Mouse (Mus musculus) right cerebral cortex, postnatal 36 days (tissue): ENCODE data around the gene Pax2.

Source experiments
- DNase-seq, 2 experiments: peaks; one replicate each; pipeline ENCODE4 v3.0.0; 2022; ENCODE audit warnings: low spot score in 2 of 2, mixed read lengths in 1 of 2

Pax2 gene

DNA sequence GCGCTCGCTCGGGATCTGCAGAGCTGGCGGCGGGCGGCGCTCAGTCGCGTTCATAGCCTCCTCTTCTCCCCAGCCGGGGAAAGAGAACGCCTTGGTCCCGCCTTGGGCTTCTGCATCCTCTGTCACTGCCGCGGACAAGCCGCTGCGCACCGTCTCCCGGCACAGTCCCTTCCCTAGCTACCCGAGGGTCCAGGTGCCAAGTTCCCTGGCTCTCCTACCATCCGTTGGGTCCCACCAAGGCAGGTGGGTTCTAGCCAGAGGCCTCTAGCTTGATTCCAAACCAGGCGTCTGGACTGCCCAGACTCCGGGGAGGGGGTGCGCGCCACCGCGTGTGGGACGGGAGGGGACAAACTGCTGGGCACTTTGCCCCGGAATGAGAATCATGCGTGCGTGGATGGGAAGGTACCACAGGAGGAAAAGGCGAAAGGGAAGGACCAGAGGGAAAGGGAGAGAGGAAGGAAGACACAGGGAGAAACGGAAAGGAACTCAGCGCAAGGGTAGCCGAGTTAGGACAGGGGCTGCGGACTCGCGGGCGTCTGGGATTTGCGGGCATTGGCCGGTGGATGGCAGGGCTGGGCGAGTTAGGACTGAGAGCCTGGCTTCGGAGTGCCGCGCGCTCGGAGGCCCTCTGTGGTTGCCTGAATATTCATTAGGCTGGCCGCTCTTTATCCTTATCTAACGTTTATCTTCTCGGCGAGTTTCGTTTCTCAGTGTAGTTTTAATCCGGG lies at the start of gene Pax2:
Pax2 (plus strand) TSS at position 353 of the 728 bp plus-strand sequence.
- DNase-seq: no peak

- DNase-seq: no peak
Measured at GRCm38 (mm10) chr19:44708885-44709284, 47.0 kb upstream of the Pax2 start.

- no peak for DNase-seq
Measured at GRCm38 (mm10) chr19:44716731-44717600, 38.9 kb upstream of the Pax2 start.

- no peak for DNase-seq
Measured at GRCm38 (mm10) chr19:44719292-44720193, 36.3 kb upstream of the Pax2 start.

GRCm38 (mm10) chr19:44720194-44720521 lies 35.7 kb upstream of the Pax2 start:
- DNase-seq: no peak

DNA sequence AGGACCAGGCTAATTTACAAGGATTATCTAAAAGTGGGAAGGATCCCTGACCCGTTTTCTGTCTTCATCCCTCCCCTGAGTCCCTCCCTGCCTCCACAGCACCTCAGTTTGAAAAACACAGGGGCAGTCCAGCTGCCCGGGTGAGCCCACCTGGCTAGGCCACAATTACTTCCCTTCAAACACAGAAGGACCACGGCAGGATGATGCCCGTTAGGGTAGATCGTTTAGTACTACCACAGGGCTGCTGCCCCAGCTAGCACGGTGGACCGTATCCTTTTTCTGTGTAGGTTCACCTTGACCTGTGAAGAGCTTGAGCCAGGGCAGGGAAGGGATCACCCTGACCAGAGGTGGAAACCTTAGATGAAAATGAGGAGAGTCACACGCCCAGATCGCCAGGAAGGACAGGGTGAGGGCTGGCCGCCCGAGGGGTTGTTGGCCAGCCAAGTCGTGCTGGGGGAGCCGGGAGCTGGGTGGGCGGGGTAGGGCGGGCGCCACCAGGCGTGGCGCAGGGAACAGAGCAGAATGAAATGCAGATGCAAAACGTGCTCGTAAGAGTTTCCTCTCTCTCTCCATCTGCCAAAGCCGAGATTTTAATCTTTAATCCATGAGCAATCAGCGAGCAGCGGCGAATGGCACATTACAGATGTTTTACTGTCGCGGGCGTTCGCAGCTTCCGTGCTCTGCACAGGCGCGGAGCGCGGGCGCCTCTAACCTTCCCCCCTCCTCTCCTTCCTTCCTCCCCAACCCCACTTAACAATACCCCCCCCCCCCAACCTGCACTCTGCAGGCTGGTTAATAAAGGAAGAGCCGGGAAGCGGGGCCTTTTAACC lies 32.0 kb upstream of the Pax2 start:
- no peak for DNase-seq

- no peak for DNase-seq
Measured at GRCm38 (mm10) chr19:44725951-44726791, 29.7 kb upstream of the Pax2 start.

DNA sequence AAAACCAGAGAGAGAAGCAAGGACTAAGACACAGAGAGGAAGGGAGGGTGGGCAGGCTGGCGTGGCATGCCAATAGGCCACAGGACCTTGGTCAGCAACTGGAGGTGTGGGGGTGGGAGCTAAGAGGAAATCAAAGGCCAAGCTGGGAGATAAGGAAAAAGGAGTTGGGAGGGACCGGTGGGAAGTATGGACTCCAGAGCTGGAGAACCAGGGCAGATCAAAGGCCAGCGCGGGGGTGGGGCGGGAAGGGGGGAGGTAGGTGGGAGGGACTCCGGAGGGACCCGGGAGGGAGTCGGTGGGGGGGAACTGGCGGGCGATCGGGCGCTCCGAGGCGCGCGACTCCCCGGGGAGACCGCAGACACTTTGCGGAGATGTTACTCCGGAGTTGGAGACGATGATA lies 21.7 kb upstream of the Pax2 start:
- no peak for DNase-seq

GRCm38 (mm10) chr19:44734682-44735081 lies 21.2 kb upstream of the Pax2 start:
- no peak for DNase-seq

DNA sequence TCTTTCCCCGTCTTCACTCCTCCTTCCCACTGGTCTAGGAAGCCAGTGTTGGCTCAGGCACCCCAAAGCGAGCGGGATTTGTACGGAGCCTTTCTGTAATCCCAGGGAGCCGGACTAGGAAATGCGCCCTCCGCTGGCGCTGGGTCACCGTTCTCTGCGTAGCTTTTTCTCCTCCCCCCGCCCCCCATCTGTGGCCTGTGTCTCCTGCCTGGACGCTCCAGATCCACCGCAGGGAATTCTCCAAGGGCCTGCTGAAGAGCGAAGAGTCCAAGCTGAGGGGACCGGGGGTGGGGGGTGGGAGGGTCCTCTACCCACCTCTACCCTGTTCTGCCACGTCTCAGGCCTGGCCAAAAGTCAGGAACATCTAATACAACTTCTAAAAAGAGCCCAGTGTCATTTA lies 15.5 kb upstream of the Pax2 start:
- DNase-seq: no peak

DNA sequence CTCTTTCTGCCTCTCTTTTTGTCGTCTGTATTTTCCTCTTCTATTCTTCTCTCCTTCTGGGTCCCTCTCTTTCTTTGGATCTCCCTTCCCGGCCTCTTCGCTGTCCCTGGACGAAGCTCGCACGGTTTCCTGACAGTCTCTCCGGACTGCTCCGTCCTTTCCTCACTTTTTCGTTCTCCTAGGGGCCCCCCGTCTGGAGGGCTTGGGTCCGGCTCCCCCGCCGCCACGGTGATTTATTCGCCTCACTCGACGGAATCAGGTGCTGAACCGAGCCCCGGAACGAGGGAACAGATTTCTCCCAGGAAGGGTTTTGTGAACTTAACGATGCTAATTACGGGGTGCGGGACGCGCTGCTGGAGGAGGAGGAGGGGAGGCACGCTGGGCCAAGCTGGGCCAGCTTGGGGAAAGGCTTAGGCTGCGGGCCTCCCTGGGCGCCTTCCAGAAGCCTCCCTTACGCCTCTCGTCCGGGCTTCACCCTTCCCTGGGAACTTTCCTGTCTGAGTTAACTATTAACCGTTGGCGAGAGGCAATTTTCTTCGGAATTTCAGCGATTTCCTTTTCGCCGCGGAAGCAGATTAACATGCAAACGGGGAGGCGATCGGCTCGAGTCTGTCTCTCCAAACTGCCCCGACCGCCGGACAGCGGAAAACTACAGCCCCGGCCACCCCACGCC lies 14.6 kb upstream of the Pax2 start:
- no peak for DNase-seq

DNA sequence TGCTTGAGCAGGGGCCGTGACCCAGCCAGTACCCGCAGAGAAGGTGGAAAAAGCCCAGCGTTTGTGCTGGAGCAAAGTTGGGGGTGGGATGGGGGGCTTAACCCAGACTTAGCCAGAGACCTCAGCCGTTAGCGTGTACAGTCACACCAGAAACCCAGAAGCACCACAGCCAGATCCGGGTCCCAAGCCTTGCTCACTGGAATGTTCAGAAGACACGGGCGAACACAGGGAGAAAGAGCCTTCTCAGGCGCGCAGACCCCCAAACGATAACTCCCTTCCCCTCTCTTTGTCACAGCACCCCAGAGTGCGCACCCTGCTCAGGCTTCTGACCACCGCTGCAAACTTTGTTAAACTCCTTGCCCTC lies 14.1 kb upstream of the Pax2 start:
- DNase-seq: no peak

GRCm38 (mm10) chr19:44742131-44743020 lies 13.5 kb upstream of the Pax2 start:
- no peak for DNase-seq

DNA sequence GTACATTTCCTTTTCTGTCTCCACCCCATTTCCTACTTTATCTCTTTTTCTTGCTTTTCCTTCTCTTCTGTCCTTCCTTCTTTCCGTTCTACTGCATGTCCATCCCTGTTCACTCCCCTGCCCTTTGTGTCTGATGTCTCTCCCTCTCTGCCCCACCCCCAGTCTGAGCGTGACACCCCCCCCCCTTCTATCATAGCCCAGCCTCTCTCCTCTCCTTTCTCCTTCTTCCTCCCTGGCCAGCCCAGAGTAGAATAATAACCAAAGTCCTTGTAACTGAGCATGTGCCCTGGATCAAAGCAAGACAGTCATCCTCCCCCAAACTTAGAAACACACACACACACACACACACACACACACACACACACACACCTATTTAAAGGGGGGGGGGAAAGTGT lies 12.8 kb upstream of the Pax2 start:
- DNase-seq: no peak

DNA sequence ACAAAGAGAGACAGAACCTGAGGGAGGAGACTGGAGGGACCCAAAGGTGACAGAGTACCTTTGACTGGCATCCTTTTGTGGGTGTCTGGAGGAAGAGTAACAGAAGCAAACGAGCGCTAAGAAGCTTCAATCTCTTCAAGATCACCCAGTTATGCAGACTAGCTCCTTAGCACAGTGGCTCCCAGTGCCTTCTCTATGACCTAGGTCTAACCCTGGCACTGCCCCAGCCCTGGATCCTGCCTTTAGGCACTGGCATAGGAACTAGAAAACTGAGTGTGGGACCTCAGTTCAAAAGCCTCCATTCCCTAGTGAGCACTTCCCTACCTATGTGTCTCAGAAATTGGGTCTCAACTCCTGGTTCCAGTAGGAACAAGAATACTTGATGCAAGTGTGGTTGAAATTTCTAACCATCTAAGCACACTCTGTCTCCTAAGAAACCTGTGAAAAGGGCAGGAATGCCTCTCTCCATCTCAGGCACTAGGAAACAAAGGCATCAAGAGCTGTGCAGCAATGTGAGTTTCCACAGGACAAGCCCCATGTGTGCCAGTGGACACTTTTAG lies 11.8 kb upstream of the Pax2 start:
- no peak for DNase-seq

DNA sequence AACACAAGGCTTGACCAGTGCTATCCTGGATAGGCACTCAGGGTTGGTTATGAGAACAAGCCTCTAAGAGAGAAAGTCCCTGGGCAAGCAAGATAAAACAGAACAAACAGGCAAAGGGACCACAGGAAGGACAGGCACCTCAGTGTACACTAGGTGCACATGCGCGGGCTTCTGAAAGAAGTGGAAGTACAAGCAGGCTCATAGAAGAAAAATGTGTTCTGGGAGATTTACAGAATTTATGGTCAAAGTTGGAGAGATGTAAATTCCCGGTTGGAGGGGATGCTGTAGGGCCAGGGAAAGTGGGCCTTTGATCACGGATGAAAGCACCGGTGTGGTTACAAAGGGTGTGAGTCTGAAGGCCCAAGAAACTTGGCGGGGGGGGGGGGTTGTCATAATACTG lies 10.1 kb upstream of the Pax2 start:
- no peak for DNase-seq

GRCm38 (mm10) chr19:44746541-44747024 lies 9.3 kb upstream of the Pax2 start:
- no peak for DNase-seq

- no peak for DNase-seq
Measured at GRCm38 (mm10) chr19:44747471-44747870, 8.4 kb upstream of the Pax2 start.
